Mouse (Mus musculus) left cerebral cortex, postnatal 14 days (tissue): ENCODE measurements around the gene Tspoap1. TPM values are rescaled to one million over a fixed set of nuclear protein-coding genes. Genes with fewer than 3 reads are reported as not detected.

Experiments used
- DNase-seq, 2 experiments: peaks; one replicate each; pipeline ENCODE4 v3.0.0; 2021 to 2022; ENCODE audit warnings: low spot score in 2 of 2, mixed read lengths in 1 of 2
- intact Hi-C: fragments of 180-260 bp; cut with DNase I; formaldehyde crosslinking; loops from one replicate; pipeline ENCODE4 v1.15.1; 2025
- microRNA-seq, 2 experiments: library from miRNA; unstranded; fragments of <30 nt; microRNA quantifications; one replicate each; pipeline ENCODE4 v1.2.0; 2022
- total RNA-seq, 2 experiments: library from RNA; stranded (reverse); gene quantifications; 2 replicates each; pipeline ENCODE4 v1.2.3; 2021

The Tspoap1 gene
- total RNA-seq, 2 experiments from 2014 or later = 154 to 162 TPM

GRCm38 (mm10) chr11:87780130-87780529, 19.8 kb downstream of the Tspoap1 start:
- intact Hi-C loops = no loop called here
- DNase-seq = no peak

DNA sequence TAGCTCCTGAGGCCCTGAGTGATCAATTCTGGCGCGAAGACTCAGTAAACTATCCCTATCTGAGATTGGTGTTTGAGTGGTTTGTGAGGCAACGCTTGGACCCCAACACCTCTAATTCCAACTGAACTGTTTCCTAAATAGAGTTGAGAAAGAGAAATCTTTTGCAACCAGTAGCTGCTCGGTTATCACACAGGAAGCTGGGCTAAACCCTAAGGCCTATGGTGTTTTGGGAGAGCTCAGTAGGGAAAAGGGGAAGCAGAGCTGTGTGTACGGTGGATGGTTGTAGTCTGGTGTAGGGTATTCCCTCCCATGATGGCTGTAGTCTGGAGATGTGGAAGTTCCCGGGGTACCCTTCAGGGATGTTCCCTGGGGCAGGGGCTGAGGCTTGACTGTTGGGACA, 29.7 kb downstream of the Tspoap1 start:
- no peak for DNase-seq
- intact Hi-C loops = no loop called here

- intact Hi-C loops = no loop called here
- no peak for DNase-seq
Measured at GRCm38 (mm10) chr11:87793460-87793859, 33.1 kb downstream of the Tspoap1 start, which contains the start of gene Mpo. Mpo (plus strand) TSS chr11:87793581.

DNA sequence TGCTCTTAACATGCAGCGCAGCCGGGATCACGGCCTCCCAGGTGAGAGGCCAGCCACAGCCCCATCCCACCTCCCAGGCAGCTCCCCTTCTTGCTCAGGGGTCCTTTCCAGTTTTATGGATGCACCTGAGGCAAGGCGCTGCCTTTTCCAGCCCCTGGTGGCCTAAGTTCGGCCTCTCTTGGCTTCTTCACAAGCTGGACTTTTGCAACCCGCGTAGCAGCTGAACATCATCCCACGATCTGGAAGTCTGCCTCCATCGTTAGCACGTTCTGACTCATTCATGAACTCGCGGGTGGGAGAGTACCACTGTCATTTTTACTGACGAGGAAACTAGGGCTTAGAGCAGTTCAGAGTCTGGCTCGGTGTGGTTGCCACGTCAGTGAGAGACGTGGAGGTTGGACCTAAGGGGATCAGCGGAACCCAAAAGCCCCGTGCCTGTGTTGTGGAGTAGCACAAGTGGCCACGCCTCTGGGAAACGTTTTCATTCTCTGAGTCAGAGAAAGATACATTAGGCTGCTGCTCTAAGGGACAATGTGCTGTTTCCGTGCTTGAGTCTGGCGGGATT, 41.5 kb downstream of the Tspoap1 start:
- intact Hi-C loops = loop anchor here (10.0 kb wide), 1 partner anchor 153 kb away; no protein-coding TSS in a partner anchor
- peak; percentile 34 to 44 for DNase-seq

DNA sequence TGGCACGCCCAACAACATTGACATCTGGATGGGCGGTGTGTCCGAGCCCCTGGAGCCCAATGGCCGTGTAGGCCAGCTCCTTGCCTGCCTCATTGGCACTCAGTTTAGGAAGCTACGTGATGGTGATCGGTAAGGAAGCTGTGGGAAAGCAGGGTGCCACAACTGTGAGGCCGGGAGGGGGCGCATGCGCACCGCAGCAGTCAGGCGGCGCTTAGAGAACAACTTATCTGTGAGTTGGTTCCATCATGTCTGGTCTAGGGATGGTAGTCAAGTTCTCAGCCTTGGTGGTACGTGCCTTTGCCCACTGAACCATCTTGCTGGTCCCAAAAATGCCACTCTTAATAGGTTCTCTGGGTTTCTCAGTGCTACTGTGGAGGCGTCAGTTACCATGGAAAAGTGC, 42.3 kb downstream of the Tspoap1 start:
- DNase-seq = peak in 1 of 2 experiments; percentile 46

GRCm38 (mm10) chr11:87805448-87805847, 45.1 kb downstream of the Tspoap1 start:
- intact Hi-C loops = loop anchor here (10.0 kb wide), 1 partner anchor 149 kb away; no protein-coding TSS in a partner anchor

More for the DNA sequence above, 42.3 kb downstream of the Tspoap1 start:
- intact Hi-C loops = loop anchor here (10.0 kb wide), 1 partner anchor 152 kb away; no protein-coding TSS in a partner anchor

GRCm38 (mm10) chr11:87807433-87807832, 47.1 kb downstream of the Tspoap1 start:
- intact Hi-C loops = loop anchor here (10.0 kb wide), 1 partner anchor 147 kb away; no protein-coding TSS in a partner anchor
- DNase-seq = no peak

More at GRCm38 (mm10) chr11:87805448-87805847, 45.1 kb downstream of the Tspoap1 start:
- no peak for DNase-seq

DNA sequence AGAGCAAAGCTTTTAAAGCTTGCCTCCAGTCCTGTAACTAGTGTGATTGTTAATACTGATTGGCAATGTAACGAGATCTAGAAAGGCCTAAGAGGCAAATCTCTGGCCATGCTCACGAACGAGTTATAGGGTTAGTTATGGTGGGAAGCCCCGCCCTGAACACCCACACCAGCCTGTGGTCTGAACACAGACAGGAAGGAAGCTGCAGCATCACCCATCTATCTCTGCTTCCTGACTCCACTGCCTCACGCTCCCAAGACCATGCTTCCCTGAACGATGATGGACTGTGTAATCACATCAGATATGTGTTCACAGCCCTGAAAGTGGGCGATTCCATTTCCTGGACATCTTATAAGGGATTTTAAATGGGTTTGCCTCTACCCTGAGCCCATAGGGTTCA, 47.9 kb downstream of the Tspoap1 start:
- intact Hi-C loops = loop anchor here (10.0 kb wide), 1 partner anchor 147 kb away; no protein-coding TSS in a partner anchor
- DNase-seq = no peak

GRCm38 (mm10) chr11:87811396-87811795, 51.1 kb downstream of the Tspoap1 start:
- intact Hi-C loops = no loop called here
- peak in 1 of 2 experiments; percentile 20 for DNase-seq

GRCm38 (mm10) chr11:87814831-87815230, 54.5 kb downstream of the Tspoap1 start:
- intact Hi-C loops = no loop called here
- DNase-seq = no peak

GRCm38 (mm10) chr11:87816707-87817442, 56.5 kb downstream of the Tspoap1 start:
- intact Hi-C loops = no loop called here
- DNase-seq = peak; percentile 44 to 52

DNA sequence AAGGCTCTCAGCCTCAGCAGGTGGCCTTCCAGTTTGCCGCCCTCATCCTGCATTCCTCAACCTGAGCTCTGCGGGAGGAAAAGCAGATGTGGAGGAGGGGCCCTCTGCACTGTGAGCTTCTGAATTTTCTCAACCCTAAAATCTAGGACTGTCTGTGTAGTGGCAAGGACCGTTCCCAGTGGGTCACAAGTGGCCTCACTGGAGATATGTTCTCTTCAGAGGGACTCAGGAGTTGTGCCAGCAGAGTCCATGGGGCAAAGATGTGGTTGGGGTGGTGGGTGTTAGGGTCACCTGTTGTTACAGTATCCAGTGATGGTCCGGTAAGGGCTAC, 57.1 kb downstream of the Tspoap1 start:
- intact Hi-C loops = no loop called here
- no peak for DNase-seq

GRCm38 (mm10) chr11:87821502-87821901, 61.2 kb downstream of the Tspoap1 start:
- DNase-seq = no peak
- intact Hi-C loops = no loop called here

DNA sequence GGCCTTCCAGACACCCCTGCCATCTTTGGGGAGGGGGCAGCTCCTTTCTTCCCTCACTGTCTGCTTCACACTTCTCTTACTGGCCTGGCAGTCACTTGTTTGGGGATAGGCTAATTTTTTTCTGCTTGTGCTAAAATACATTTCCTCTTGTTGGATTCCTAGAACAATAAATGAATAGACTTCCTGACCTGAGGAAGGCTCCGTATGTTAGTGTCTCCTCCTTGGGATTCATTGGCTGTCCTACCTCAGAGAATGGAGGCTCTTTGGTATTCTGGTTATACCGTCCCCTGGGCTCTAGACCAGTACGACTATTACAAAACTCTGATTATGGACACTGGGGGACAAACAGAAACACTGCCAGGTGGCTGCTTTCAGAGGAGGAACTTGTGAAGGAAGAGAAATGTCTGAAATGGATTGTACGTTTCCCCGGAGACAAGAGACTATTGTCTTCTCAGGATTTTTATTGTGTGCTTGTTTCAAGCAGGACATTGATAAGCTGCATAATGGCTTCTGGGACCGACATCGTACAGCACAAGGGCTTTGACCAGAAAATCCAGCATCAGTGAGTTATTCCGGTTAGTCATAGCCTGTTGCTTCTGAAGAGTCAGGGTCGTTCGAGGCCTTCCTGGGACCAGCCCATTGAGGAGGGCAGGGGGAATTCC, 68.0 kb downstream of the Tspoap1 start, which contains the start of gene Lpo:
Lpo (minus strand) TSS at position 51 of the 662 bp plus-strand sequence.
- intact Hi-C loops = no loop called here
- DNase-seq = peak in 1 of 2 experiments; percentile 12

Small RNA genes lying within 50 kb of the gene (microRNA-seq; reads per million reads assigned to microRNA genes)
- gene Mir142 (0 reads per million in 2 experiments), gene Mir142b (0 reads per million in 2 experiments)

Other genes with a start within 250 kb of the Tspoap1 start
- under 1 TPM in 1 of 2 experiments, not detected in 1; 0.17 TPM for gene Gm11492, start 193.9 kb upstream of the Tspoap1 start, total RNA-seq
- gene Sept4, start 191.6 kb upstream of the Tspoap1 start, total RNA-seq = 100 to 1,000 TPM in 1 of 2 experiments, 10 to 100 TPM in 1; 95.3 to 109 TPM
- 10 to 100 TPM; 83.5 to 86.6 TPM for gene Mtmr4, start 168.4 kb upstream of the Tspoap1 start, total RNA-seq
- gene Hsf5, start 143.4 kb upstream of the Tspoap1 start, total RNA-seq = under 1 TPM; 0.46 to 0.66 TPM
- gene Rnf43, start 97.8 kb upstream of the Tspoap1 start, total RNA-seq = 1 to 10 TPM; 2.6 to 4.1 TPM
- 10 to 100 TPM; 60.6 to 67.6 TPM for gene Supt4a, start 23.0 kb upstream of the Tspoap1 start, total RNA-seq
- not detected for gene Mpo, start 33.0 kb downstream of the Tspoap1 start, total RNA-seq
- under 1 TPM; 0.36 to 0.68 TPM for gene Lpo, start 67.7 kb downstream of the Tspoap1 start, total RNA-seq
- gene Mks1, start 92.7 kb downstream of the Tspoap1 start, total RNA-seq = 1 to 10 TPM; 5.3 to 5.6 TPM
- under 1 TPM; 0.13 to 0.55 TPM for gene Epx, start 115.0 kb downstream of the Tspoap1 start, total RNA-seq
- gene Olfr462, start 131.7 kb downstream of the Tspoap1 start, total RNA-seq = not detected
- not detected for gene Olfr463, start 136.8 kb downstream of the Tspoap1 start, total RNA-seq
- 1 to 10 TPM in 1 of 2 experiments, under 1 TPM in 1; 0.66 to 1.3 TPM for gene Olfr464, start 160.4 kb downstream of the Tspoap1 start, total RNA-seq
- 100 to 1,000 TPM; 424 to 478 TPM for gene Dynll2, start 227.0 kb downstream of the Tspoap1 start, total RNA-seq